Mouse (Mus musculus): ENCODE measurements around the gene Sdhc. TPM values are rescaled to one million over a fixed set of nuclear protein-coding genes. Genes with fewer than 3 reads are reported as not detected.

The Sdhc gene
- total and polyA plus RNA-seq, 3 experiments, result 87.5 to 205 (median 153) TPM

DNA sequence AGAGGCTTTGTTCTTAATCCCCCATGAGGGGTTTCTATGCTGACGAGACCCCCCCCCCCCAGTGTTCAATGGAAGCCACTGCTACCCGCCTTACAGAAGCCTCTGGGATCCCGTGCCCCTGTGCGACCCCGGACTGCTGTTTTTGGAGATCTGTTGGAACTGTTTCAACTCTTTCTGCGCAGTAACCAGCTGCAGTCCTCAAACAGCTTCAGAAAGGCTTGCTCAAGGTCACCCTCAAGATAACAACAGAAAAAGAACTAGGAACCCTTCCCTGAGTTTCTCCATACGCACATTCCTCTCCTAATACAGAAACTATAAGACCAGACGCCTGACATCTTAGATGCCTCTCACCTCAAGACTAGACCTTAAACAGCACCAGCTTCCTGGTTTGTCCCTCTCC, 38.6 kb upstream of the Sdhc start:
- peaks cover 2% of the 10 kb centered on the region for H3K27me3 ChIP-seq (replicated peaks)
- no peak overlapping the region for H3K27ac ChIP-seq (ENCODE audit: insufficient read depth, low read depth)
- H3K9me3 ChIP-seq (replicated peaks; ENCODE audit: low read length), result no peaks in the 10 kb centered on the region
- dilution Hi-C loops (cut with MboI; ENCODE audit: extremely low pct_ligation_motif_present, extremely low pct_unique_long_range_greater_than_20kb, low sequenced_read_pairs) (no loop called here), in situ Hi-C loops (cut with MboI; ENCODE audit: low pct_ligation_motif_present, low pct_unique_long_range_greater_than_20kb, low sequenced_read_pairs) (no loop called here)
- no peak overlapping the region for H3K9ac ChIP-seq (ENCODE audit: insufficient read depth, low read depth)
- no peak for TF ChIP-seq SIN3A (IDR thresholded peaks at IDR 0.05; ENCODE audit: low read length)
- no peak for TF ChIP-seq RCOR1 (conservative IDR thresholded peaks at IDR 0.05; ENCODE audit: low read depth, low read length)
- no peak for TF ChIP-seq SMC3 (IDR thresholded peaks at IDR 0.05; ENCODE audit: low read depth, low read length)
- H3K36me3 ChIP-seq (replicated peaks in 1 of 2; ENCODE audit: control insufficient read depth in 1 of 2, insufficient read depth in 1 of 2, low read length in 1 of 2), result no peaks in the 10 kb centered on the region
- DNase-seq (ENCODE audit: extremely low read depth), result no peak
- no peak overlapping the region for H3K4me3 ChIP-seq (replicated peaks in 1 of 3; ENCODE audit: low read depth in 2 of 3, low read length in 2 of 3, poor library complexity in 1 of 3)
- H3K4me2 ChIP-seq (ENCODE audit: insufficient read depth, low read depth, poor library complexity, severe bottlenecking), result no peak overlapping the region
- H3K79me2 ChIP-seq (replicated peaks; ENCODE audit: control insufficient read depth, extremely low read depth, insufficient read depth, poor library complexity, severe bottlenecking), result no peaks in the 10 kb centered on the region
- peaks cover 3 to 8% of the 10 kb centered on the region in 2 experiments for H3K4me1 ChIP-seq (ENCODE audit: control insufficient read depth in 1 of 2, insufficient read depth in 2 of 2)

DNA sequence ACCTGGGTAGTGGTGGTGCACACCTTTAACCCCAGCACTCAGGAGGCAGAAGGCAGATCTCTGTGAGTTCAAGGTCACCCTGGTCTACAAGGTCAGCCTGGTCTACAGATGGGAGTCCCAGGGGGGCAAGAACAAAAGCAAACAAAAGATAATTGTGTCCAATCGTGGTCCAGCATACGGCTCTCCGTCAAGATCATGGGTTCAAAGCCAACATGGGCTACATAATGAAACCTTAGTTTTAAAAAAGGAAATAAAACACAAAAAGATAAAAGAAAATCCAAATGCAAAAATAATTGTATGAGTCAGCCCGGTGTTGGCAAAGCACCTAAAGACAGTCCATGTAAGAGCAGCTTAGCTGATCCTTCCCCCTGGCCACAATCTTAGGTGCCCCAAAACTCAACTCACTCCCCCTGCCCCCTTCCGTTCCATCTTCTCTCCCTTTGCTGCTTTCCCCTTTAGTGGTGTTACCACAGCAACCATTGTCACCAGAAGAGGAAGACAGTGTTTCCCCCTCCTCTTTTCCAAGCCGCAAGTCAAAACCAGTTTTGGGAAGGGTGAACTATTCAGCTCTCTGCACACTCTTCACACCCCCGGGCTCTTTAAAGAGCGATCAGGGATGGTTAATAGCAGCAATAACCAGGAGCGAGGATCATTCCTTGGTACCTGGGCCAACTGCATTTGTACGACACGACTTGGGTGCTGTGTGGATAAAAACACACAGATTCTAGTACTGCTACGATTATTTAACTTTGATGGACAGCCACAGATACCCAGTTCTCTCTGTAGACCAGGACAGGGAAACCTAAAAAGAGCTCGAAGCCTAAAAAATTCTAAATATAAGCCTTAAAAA, 37.7 kb upstream of the Sdhc start:
- dilution Hi-C loops (cut with MboI; ENCODE audit: extremely low pct_ligation_motif_present, extremely low pct_unique_long_range_greater_than_20kb, low sequenced_read_pairs) (no loop called here), in situ Hi-C loops (cut with MboI; ENCODE audit: low pct_ligation_motif_present, low pct_unique_long_range_greater_than_20kb, low sequenced_read_pairs) (no loop called here)
- DNase-seq (ENCODE audit: extremely low read depth), result no peak
- Histone ChIP-seq H3K9me3 (replicated peaks; ENCODE audit: low read length) (no peaks in the 10 kb centered on the region), H3K4me2 (ENCODE audit: insufficient read depth, low read depth, poor library complexity, severe bottlenecking) (no peak overlapping the region), H3K36me3 (replicated peaks in 1 of 2; ENCODE audit: control insufficient read depth in 1 of 2, insufficient read depth in 1 of 2, low read length in 1 of 2) (no peaks in the 10 kb centered on the region), H3K27me3 (replicated peaks) (no peaks in the 10 kb centered on the region), H3K27ac (ENCODE audit: insufficient read depth, low read depth) (no peak overlapping the region), H3K79me2 (replicated peaks; ENCODE audit: control insufficient read depth, extremely low read depth, insufficient read depth, poor library complexity, severe bottlenecking) (no peaks in the 10 kb centered on the region), H3K9ac (ENCODE audit: insufficient read depth, low read depth) (no peak overlapping the region), H3K4me1 (ENCODE audit: control insufficient read depth in 1 of 2, insufficient read depth in 2 of 2) (peaks cover 8 to 15% of the 10 kb centered on the region in 2 experiments), H3K4me3 (replicated peaks in 1 of 3; ENCODE audit: low read depth in 2 of 3, low read length in 2 of 3, poor library complexity in 1 of 3) (no peak overlapping the region)
- TF ChIP-seq POLR2AphosphoS2 (IDR thresholded peaks at IDR 0.05; ENCODE audit: low read depth, low read length), result no peak
- TF ChIP-seq MEF2A (IDR thresholded peaks at IDR 0.05; ENCODE audit: borderline replicate concordance, low read depth, low read length), result no peak
- TF ChIP-seq JUND (conservative IDR thresholded peaks at IDR 0.05; ENCODE audit: low read depth, low read length), result no peak
- TF ChIP-seq MAX (IDR thresholded peaks at IDR 0.05; ENCODE audit: low read length), result no peak
- TF ChIP-seq CHD1 (IDR thresholded peaks at IDR 0.05; ENCODE audit: low read depth, low read length), result no peak
- TF ChIP-seq E2F4 (IDR thresholded peaks at IDR 0.05; ENCODE audit: insufficient replicate concordance, low read depth, low read length), result no peak
- TF ChIP-seq TBP (conservative IDR thresholded peaks at IDR 0.05; ENCODE audit: low read depth, low read length), result no peak
- TF ChIP-seq SIN3A (IDR thresholded peaks at IDR 0.05; ENCODE audit: low read length), result no peak
- no peak for TF ChIP-seq MXI1 (IDR thresholded peaks at IDR 0.05; ENCODE audit: low read depth, low read length)
- TF ChIP-seq USF1 (IDR thresholded peaks at IDR 0.05; ENCODE audit: low read depth, low read length), result no peak
- no peak for TF ChIP-seq PAX5 (IDR thresholded peaks at IDR 0.05; ENCODE audit: low read length)
- no peak for TF ChIP-seq ZC3H11A (IDR thresholded peaks at IDR 0.05; ENCODE audit: low read depth, low read length)
- TF ChIP-seq UBTF (IDR thresholded peaks at IDR 0.05; ENCODE audit: low read depth, low read length), result no peak
- TF ChIP-seq NELFE (IDR thresholded peaks at IDR 0.05; ENCODE audit: low read depth, low read length), result no peak

Measured in CH12.LX (cell line).